Mouse (Mus musculus) kidney, adult 10 weeks (tissue): ENCODE data around the gene Lamc3. TPM values are rescaled to one million over a fixed set of nuclear protein-coding genes. Genes with fewer than 3 reads are reported as not detected.

Experiments used
- polyA plus RNA-seq: library from polyadenylated mRNA; stranded (reverse); fragments of 350-450 nt; fragmentation: Illumina TruSeq; extraction: RNeasy Lipid Tissue Mini Kit (QIAGEN cat#74804); gene quantifications from one replicate; pipeline ENCODE4 v1.2.3, GENCODE M21; 2014; ENCODE audit warnings: low read depth, low replicate concordance

The Lamc3 gene
- polyA plus RNA-seq = 0.89 TPM

GRCm38 (mm10) chr2:31887030-31887429 is at the start of gene Lamc3:
Gene Lamc3, plus strand, starts transcription at chr2:31887291.

GRCm38 (mm10) chr2:31845896-31846691 is 41.0 kb upstream of the Lamc3 start, which contains the start of gene Fibcd1:
Gene Fibcd1, minus strand, starts transcription at chr2:31846005.

GRCm38 (mm10) chr2:31950058-31950871 is 63.2 kb downstream of the Lamc3 start, which contains the start of gene Aif1l:
Gene Aif1l, plus strand, starts transcription at chr2:31950139.

GRCm38 (mm10) chr2:31974141-31974808 is 87.2 kb downstream of the Lamc3 start, which contains the start of gene Nup214:
Gene Nup214, plus strand, starts transcription at chr2:31974436.

Other genes with a start within 250 kb of the Lamc3 start
- not detected for gene Prdm12, start 247.3 kb upstream of the Lamc3 start, polyA plus RNA-seq
- gene Exosc2, start 216.6 kb upstream of the Lamc3 start, polyA plus RNA-seq = 11.2 TPM
- 24.1 TPM for gene Abl1, start 198.9 kb upstream of the Lamc3 start, polyA plus RNA-seq
- not detected for gene Qrfp, start 76.7 kb upstream of the Lamc3 start, polyA plus RNA-seq
- gene Fibcd1, start 41.3 kb upstream of the Lamc3 start, polyA plus RNA-seq = not detected
- 155 TPM for gene Aif1l, start 62.8 kb downstream of the Lamc3 start, polyA plus RNA-seq
- 41.7 TPM for gene Nup214, start 87.1 kb downstream of the Lamc3 start, polyA plus RNA-seq
- 0.40 TPM for gene Fam78a, start 197.6 kb downstream of the Lamc3 start, polyA plus RNA-seq
- gene Plpp7, start 208.2 kb downstream of the Lamc3 start, polyA plus RNA-seq = not detected